Mouse (Mus musculus) ES-Bruce4 (cell line): ENCODE results near the gene Sdk2. TPM values are rescaled to one million over a fixed set of nuclear protein-coding genes. Genes with fewer than 3 reads are reported as not detected.

ENCODE experiments used
- H3K27ac ChIP-seq: 2 replicates; pipeline ENCODE4 v1.5.1; 2012; ENCODE audit warnings: low read length, inconsistent platforms; ENCODE audit not compliant: insufficient read depth
- H3K27me3 ChIP-seq: 2 replicates; pipeline ENCODE4 v1.6.1; 2012; ENCODE audit warnings: mild to moderate bottlenecking, low read length, inconsistent platforms; ENCODE audit not compliant: control insufficient read depth, poor library complexity, insufficient read depth, severe bottlenecking
- H3K36me3 ChIP-seq: 2 replicates; pipeline ENCODE4 v1.6.1; 2012; ENCODE audit warnings: inconsistent platforms, mild to moderate bottlenecking, low read length, moderate library complexity; ENCODE audit not compliant: control insufficient read depth, poor library complexity, insufficient read depth, severe bottlenecking
- H3K4me1 ChIP-seq: one replicate; pipeline ENCODE4 v1.8.1; 2011; ENCODE audit warnings: low read length; ENCODE audit not compliant: control insufficient read depth, insufficient read depth
- H3K4me3 ChIP-seq: 2 replicates; pipeline ENCODE4 v1.5.1; 2011; ENCODE audit warnings: low read depth, mild to moderate bottlenecking, low read length
- H3K9ac ChIP-seq: 2 replicates; pipeline ENCODE4 v1.6.1; 2012; ENCODE audit warnings: low read depth, mild to moderate bottlenecking, inconsistent platforms; ENCODE audit not compliant: poor library complexity, severe bottlenecking
- H3K9me3 ChIP-seq: replicated peaks from 2 replicates; pipeline ENCODE4 v1.6.1; 2012; ENCODE audit warnings: mild to moderate bottlenecking, low read length, inconsistent platforms; ENCODE audit not compliant: control insufficient read depth, poor library complexity, insufficient read depth, severe bottlenecking
- CTCF ChIP-seq: IDR thresholded peaks from one replicate; pipeline ENCODE4 v1.8.1; 2011; ENCODE audit warnings: low read depth, low read length
- EP300 ChIP-seq: IDR thresholded peaks from 2 replicates; pipeline ENCODE4 v1.6.1; 2011; ENCODE audit warnings: low read depth, low read length; ENCODE audit not compliant: insufficient read depth
- POLR2A ChIP-seq: IDR thresholded peaks from one replicate; pipeline ENCODE4 v1.8.1; 2011; ENCODE audit warnings: low read length; ENCODE audit not compliant: insufficient read depth
- polyA plus RNA-seq: library from polyadenylated mRNA; stranded (reverse); fragments of >200 nt; gene quantifications from 2 replicates; pipeline ENCODE4 v1.2.4, GENCODE M21; 2011; ENCODE audit warnings: low read depth; ENCODE audit not compliant: missing spikeins, insufficient read depth, insufficient read length

Sdk2 gene
- polyA plus RNA-seq, 1 experiment: 0.87 TPM

DNA sequence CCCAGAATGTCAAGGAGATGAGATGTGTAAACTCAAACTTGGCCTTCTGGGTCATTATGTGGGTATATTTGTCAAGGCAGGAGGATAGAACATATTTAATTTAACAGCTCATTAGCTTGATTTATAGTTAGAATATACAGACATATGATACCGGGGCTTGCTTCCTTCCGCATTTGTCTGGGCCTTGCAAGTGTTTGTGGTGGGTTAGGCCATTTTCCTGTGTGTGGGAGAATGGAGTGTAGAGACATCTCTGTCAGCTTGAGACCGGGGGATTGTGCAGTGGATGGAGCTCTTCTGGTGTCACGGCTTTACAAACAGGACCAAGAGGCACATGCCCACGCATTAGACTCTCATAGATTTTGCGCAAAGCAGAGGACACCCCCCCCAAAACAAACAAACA, 235.2 kb downstream of the Sdk2 start:
- Histone ChIP-seq H3K4me1 (no peaks in the 10 kb centered on the region), H3K27me3 (no peaks in the 10 kb centered on the region), H3K9me3 (no peaks in the 10 kb centered on the region), H3K36me3 (no peaks in the 10 kb centered on the region), H3K27ac (no peak overlapping the region), H3K9ac (no peak overlapping the region), H3K4me3 (no peak overlapping the region)
- no peak for TF ChIP-seq EP300
- no peak for TF ChIP-seq POLR2A
- TF ChIP-seq CTCF: no peak

- Histone ChIP-seq H3K4me3 (no peak overlapping the region), H3K9me3 (no peaks in the 10 kb centered on the region), H3K27ac (no peak overlapping the region), H3K4me1 (no peaks in the 10 kb centered on the region), H3K36me3 (no peaks in the 10 kb centered on the region), H3K9ac (no peak overlapping the region), H3K27me3 (no peaks in the 10 kb centered on the region)
- TF ChIP-seq POLR2A (no peak), CTCF (no peak), EP300 (no peak)
Measured at GRCm38 (mm10) chr11:113828081-113828554, 238.7 kb downstream of the Sdk2 start.

DNA sequence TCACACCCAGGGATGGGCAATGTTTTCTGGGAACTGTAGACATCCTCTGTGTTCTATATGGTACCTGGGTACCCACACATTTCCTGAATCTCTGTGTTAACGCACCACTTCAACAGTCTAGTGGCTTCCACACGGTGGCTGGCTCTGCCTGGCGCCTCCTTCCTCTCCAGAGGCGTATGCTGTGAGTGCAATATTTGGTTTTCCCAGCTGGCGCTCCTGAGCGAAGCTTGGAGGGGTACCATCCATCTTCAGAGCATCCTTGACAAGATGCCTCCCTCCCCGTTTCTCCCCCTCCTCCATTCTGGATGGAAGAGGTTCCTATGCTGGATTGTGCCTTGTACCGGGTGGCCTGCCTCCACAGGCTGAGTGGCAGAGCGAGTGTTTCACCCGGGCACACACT, 246.8 kb downstream of the Sdk2 start:
- TF ChIP-seq POLR2A: no peak
- TF ChIP-seq CTCF: no peak
- TF ChIP-seq EP300: no peak
- H3K36me3 ChIP-seq: no peaks in the 10 kb centered on the region
- no peak overlapping the region for H3K27ac ChIP-seq
- no peaks in the 10 kb centered on the region for H3K27me3 ChIP-seq
- H3K9ac ChIP-seq: no peak overlapping the region
- H3K4me1 ChIP-seq: no peaks in the 10 kb centered on the region
- H3K9me3 ChIP-seq: no peaks in the 10 kb centered on the region
- H3K4me3 ChIP-seq: no peak overlapping the region

- TF ChIP-seq EP300 (no peak), POLR2A (no peak), CTCF (no peak)
- Histone ChIP-seq H3K9me3 (no peaks in the 10 kb centered on the region), H3K27me3 (no peaks in the 10 kb centered on the region), H3K36me3 (no peaks in the 10 kb centered on the region), H3K27ac (no peak overlapping the region), H3K4me1 (no peaks in the 10 kb centered on the region), H3K9ac (no peak overlapping the region), H3K4me3 (no peak overlapping the region)
Measured at GRCm38 (mm10) chr11:113819001-113819400, 247.8 kb downstream of the Sdk2 start.

DNA sequence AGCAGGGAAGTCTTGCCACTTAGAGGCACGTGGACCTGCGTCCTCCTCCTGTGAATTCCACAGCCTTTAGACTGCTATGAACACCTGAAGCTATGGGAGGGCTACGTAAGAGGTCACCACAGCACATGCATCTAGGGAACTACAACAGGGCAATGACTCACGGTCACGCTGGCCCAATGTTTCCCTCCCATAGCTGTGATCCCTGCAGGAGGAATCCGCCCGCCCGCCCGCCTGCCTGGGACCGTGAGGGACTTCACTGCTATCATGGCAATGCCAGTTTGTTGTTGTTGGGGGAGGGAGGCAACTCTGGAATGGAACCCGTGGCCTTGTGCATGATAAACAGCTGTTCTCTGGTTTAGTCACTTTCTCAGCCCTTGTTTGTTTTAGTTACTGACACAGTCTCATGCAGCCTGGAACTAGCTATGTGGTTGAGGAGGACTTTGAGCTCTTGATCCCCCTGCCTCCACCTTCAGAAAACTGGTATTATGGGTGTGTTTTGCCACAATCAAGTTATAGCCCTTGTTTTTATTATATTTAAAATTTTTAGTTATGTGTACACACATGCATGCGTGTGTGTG, 249.8 kb downstream of the Sdk2 start:
- Histone ChIP-seq H3K27ac (no peak overlapping the region), H3K9ac (no peak overlapping the region), H3K4me1 (no peaks in the 10 kb centered on the region), H3K36me3 (no peaks in the 10 kb centered on the region), H3K4me3 (no peak overlapping the region), H3K9me3 (no peaks in the 10 kb centered on the region), H3K27me3 (no peaks in the 10 kb centered on the region)
- TF ChIP-seq CTCF (no peak), EP300 (no peak), POLR2A (no peak)

- Histone ChIP-seq H3K9ac (no peak overlapping the region), H3K27me3 (no peaks in the 10 kb centered on the region), H3K36me3 (no peaks in the 10 kb centered on the region), H3K9me3 (no peaks in the 10 kb centered on the region), H3K27ac (no peak overlapping the region), H3K4me1 (no peaks in the 10 kb centered on the region), H3K4me3 (no peak overlapping the region)
- TF ChIP-seq EP300 (no peak), CTCF (no peak), POLR2A (no peak)
Measured at GRCm38 (mm10) chr11:113816439-113816838, 250.4 kb downstream of the Sdk2 start.
